Mouse (Mus musculus): ENCODE data around the gene Fam20a.
"Not testable (repeated sequence)": the region's sequence is repeated elsewhere in the genome, so short reads cannot be mapped to it uniquely, and the experiment has no call there.

The Fam20a gene

DNA sequence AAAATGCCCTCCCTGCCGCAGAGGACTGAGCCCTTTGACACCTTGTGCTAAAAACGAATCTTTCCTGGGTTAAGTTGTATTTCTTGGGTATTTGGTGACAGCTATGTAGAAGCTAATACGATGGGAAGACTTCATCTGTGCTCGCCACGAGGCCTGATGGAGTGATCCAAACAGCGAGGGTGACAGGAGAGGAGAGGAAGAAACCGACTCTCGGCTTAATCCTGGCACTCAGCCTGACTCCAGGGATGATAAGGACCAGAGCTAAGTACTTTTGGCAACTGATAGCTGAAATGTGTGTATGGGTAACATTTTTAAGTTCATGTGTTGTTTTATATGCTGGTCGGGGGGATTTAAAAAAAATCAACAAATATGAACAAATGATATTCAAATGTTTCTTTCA is 41.1 kb downstream of the Fam20a start:
- no peak for DNase-seq (ENCODE audit: low spot score)

DNA sequence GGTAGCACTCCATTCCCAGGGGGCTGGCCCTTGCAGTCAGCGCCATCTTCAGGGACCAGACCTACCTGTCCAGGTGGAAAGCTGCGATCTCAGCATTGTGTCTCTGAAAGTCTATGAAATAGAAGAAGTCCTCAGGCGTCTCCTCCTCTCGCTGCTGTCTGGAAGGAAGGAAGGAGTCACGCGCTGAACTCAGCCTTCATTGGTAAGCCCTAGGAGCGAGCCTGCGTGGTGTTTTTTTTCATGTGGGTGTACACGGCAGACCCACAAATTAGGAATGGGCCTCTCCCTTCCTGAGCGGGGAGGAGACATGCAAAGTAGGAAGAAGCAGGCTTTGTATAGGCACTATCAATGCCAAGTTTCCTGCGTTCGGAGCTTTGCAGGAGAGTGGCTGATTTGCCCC is 43.8 kb downstream of the Fam20a start:
- DNase-seq (ENCODE audit: low spot score): no peak

DNA sequence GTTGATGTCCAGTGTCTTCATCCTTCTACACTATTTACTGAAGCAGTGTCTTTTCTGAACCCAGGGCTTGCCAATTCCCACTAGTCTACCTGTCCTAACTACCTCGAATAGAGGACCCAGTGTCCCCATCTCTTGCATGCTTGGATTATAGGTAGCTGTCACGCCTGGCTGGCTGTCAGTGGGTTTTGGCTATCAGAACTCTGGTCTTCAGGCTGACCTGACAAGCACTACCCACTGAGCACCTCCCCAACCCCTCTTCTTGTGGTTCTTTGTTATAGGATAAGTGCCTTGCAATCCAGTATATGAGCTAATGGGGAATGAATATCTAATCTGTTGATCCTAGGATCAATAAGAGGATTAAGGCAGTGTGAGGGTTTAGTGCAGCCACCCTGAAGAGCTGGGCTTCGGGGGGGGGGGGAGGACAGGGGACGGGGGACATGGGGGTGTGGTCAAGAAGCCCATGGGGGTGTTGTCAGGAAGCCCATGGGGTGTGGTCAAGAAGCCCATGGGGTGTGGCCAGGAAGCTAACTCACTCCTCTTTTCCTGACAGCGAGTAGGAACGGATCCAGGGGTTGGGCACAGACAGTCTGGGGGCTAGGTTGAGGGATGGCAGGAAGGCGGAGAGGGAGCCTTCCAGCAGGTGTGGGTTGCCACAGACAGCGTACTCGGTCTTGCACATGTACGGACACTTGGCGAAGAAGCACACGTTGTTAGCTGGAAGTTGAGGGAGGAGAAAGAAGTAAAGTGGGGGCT is 45.3 kb downstream of the Fam20a start:
- no peak for DNase-seq (ENCODE audit: low spot score)

DNA sequence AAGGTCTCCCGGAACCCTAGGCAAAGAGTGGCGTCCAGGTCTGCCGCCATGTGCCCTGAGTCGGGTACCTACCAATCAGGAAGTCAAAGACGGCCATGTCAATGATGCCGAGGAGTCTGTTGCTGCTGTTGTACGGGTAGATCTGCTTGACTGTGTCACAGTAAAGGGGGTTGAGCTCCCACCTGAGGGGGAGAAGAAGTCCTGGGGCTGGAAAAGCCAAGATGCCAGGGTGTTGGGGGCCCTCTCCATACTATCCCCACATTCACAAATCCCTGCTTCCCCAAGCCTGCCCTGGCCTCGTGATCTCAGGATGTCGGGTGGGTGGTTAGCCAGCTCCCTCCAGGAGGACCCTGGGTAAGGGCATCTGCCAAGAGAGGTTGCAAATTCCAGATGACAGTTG is 46.3 kb downstream of the Fam20a start:
- no peak for DNase-seq (ENCODE audit: low spot score)

DNA sequence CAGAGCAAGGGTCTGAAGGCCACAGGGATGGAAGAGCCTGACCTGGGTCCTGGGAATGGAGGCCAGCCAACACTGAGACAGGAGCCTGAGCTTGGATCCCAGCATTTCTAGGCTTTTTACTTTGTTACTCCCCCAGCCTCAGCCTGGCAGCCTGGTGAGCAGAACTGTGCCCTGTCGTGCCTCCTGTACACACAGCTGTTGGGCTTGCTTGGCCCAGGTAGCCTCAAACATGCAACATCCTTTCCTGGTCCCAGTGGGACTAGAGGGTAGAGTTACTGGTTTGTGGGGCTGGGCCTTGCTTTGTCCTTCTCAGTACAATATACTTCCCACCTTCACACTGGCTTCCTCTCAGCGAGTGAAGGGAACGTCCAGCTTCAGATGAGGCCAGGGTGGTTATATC is 46.9 kb downstream of the Fam20a start:
- no peak for DNase-seq (ENCODE audit: low spot score)

DNA sequence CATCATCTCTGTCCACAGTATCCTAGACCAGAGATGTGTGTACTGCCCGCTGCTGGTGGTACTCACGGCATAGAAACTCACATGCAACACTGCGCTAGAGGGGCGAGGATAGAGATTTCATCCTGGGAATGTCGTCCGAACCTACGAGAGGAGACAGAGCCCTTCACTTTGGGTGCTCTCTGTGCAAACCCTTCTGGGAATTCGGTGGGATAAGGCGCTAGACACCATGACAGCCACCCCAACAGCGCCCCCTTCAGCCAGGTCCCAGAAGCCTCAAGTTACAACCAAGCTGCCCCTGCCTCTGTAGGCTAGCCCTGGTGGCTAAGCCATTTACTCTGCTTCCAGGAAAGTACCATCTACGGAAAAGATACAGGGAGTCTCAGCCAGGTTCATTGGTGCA is 47.5 kb downstream of the Fam20a start:
- DNase-seq (ENCODE audit: low spot score): no peak

DNA sequence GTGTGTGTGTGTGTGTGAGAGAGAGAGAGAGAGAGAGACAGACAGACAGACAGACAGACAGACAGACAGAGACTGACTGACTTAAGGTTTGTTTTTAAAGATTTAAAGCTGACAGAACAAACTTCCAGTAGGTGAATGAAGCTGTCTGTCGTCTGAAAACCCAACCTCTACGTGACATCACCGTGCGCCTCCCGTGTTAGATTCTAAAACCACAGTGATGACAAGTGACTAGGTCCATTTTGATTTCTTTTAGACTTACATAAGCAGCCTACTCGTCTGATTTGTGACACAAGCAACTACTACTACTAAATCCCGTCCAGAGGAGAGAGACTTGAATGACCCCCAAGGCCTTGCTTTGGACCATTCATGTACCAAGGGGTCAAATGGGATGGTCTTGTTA is 48.3 kb downstream of the Fam20a start:
- DNase-seq (ENCODE audit: low spot score): no peak

DNA sequence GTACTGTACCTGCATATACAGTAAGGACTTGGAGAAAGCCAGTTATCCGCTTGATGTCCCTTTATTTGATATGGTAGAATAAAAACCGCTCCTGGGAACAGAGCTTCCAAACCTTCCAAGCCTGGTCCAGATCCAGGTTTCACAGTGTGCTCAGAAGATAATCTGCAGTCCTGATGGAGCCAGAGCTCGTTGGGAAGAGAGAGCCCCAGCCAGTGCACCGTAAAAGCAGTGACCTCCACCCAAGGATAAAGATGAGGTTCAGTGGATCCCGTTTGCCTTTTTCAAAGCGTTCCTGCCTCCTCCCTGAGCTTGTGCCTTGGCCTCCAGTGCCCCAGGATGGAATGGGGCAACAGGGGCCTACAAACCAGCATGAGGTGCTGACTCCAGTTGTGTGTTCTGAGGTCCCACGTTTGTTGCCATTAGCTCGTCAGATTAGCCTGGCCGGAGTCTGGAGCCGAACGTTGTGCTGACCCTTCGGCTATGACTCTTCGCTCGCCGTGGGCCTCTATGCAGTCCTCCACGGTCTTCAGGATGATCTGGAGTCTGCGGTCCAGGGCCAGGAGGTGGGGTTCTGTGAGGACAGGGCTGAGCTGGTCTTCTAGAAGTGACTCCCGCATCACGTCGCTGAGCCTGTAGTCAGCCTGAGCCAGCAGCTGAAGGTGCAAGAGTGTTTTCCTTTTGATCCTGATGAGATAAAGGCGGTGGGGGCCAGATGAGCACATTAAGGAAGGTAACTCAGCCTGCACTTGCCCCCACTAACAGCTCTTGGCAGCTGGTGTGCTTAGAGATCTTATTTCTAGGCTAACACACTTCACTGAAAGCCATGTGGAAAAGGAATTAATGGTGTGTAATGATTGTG is 49.0 kb downstream of the Fam20a start:
- no peak for DNase-seq (ENCODE audit: low spot score)

DNA sequence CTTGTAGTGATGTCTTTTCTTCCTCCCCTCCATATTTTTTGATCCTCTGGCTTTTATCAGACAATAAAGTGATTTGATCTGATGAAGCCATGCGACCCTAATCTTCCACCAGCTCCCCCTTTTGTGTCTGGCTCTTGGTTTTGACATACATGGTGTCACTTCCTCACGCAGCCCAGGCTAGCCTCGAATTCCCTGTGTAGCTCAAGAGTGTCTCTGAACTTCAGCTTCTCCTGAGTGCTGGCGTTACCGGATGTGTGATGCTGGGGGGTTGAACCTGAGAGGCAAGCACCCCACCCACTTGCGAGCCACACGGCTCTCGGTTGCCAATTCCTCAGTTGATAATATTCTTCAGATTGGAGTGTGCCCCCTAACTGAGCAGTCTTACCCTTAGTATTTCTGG is 49.7 kb downstream of the Fam20a start:
- no peak for DNase-seq (ENCODE audit: low spot score)

DNA sequence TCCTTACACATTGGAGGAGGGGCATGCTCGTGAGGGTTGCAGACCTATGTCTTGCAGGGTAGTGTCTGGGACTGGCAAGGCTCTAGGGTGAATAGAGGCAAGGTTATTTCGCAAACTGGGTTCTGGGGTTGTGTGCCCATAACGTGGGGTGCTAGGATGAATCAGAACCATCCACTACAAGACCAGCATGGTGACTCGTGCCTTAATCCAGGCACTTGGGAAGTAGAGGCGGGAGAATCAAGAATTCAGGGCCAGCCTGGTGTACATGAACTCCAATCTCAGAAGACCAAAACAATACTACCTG is 50.1 kb downstream of the Fam20a start:
- no peak for DNase-seq (ENCODE audit: low spot score)

DNA sequence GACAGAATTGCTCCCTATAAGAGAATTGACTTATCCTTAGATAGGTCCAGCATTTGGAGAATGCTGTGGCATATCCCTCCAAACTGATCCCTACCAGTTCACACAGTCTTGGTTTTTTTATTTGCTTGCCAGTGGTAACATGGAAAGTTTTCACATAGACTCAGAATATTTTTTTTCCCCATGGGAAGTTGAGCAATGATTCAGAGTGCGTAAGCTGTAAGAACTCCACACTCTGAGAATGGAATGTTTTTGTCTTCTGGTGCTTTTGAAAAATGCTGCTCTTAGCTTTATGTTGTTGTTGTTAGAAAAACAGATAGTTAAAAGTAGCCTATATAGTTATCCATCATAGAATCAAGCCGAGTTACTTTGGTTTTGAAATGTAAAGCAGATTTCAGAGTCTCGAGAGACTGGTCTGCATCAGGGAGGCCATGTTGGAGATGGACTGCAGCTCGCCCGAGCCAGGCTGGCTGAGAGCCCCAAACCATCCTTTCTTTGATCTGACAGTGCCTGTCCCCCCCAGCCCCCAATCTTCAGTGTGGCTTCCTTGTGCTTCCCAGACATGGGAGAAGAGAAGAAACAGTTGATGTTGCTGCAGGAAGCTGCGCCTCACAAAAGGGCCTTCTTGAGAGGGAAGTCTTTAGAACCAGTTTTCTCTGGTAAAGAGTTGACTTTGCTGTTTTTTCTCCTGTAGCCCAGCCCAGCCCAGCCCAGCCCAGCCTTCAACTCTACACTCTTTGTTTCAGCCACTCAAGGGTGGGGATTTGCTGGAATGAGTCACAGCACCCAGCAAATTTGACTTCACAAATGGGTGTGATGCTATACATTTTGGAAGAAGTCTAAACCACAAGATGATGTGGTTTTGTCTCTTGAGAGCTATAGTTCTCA is 50.7 kb downstream of the Fam20a start:
- no peak for DNase-seq (ENCODE audit: low spot score)

DNA sequence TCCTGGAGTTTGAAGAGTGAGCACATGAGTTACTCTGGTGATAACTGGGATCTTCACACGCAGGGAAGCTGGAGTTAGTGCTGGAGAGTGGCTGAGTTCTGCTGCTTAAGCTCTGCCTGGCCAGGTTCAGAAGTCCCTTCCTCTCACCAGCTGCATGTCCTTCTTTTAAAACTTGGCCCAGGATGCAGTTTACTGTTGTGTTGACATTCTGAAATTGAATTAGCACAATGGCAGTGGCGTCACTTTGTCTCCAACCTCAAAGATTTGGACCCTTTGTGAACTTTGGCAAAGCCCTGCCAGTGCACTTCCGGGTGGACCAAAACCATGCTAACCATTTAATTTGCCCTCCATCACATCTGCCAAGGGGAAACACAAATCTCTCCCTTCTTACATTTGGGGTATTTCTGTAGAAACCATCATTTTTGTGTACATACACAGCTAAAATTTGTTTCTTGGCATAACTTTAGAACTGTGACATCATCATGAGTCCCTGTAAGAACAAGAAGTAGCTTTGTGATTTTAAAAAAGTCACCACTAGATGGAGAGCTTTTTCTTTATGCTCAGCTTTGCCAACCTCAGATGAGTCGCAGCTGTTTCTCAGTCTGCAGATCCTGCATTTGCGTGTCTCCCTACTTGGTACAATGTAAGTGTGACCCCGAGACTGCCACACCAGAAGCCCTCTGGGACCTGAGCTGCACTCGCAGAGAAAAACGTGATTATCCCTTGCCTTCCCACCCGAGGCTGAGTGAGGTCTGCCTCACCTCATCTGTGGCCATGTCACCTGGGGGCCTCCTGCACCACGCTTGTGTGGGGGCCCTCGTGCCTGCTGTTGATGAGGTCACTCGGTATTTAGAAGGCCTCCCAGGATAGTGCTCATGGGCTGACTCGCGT is 51.8 kb downstream of the Fam20a start:
- no peak for DNase-seq (ENCODE audit: low spot score)

DNA sequence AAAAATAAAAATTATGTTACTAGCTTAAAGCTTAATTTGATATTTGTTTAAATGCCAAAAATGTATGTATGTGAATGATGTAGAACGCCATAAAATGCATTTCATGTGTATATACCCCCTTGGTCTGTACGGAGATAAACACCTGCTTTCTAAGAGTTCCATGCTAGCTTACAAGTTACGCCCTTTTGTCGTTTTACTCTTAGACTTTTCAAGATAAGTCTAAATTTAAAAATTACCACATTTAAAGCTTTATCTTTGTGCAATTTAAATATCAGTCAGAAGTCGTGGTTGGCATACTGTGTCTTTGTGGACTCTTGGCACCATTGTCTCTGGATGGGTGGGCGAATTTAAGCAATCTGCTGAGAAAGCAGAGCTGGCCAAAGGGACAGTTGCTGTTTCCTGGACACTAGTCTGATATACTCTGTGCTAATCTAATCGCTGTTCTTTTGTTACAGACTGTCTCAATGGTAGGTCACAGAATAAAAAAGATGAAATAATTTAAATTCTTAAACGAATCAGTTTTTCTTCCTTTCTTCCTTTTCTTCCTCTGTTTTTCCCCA is 52.9 kb downstream of the Fam20a start:
- no peak for DNase-seq (ENCODE audit: low spot score)

DNA sequence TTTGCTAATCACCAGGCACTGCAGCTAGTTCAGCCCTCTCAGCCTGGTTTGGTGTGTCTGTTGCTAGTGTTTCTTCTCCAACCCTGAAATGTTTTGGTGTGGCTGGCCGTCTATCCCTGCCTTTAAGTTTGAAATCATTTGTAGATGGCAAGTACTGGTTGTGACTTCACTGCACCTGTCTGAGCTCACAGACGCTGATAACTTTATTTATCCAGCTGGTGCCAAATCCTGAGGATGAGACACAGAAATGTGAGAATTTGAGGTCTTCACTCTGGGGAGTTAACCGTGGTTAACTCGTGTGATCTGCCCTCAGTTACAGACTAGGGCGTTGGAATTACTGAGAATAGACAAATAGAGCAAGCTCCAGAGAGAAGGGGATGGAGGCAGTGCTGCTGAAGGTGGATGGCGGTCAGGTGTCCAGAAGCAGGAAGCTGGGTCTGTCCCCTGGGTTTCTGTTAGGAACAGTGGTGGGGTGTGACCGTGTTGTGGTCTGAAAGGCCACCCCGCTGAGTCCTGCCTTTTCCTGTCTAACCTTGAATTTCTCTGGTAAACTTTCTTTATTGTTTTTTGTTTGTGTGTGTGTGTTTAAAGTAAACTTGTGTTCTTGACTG is 53.9 kb downstream of the Fam20a start:
- no peak for DNase-seq (ENCODE audit: low spot score)

DNA sequence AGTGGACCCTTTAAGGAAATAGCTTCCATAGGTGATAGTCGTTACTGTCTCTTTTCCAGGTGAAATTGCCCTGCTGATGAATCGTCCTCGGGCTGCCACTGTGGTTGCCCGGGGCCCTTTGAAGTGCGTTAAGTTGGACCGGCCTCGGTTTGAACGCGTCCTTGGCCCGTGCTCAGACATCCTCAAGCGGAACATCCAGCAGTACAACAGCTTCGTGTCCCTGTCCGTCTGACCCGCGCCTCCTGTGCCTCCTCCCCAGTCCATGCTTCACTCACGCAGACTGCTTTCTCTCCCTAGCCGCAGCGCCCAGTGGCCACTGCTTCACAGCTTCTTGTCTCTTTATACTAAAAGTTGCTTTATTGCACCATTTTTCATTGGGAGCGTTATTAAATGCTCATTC is 54.7 kb downstream of the Fam20a start:
- DNase-seq (ENCODE audit: low spot score): no peak

DNA sequence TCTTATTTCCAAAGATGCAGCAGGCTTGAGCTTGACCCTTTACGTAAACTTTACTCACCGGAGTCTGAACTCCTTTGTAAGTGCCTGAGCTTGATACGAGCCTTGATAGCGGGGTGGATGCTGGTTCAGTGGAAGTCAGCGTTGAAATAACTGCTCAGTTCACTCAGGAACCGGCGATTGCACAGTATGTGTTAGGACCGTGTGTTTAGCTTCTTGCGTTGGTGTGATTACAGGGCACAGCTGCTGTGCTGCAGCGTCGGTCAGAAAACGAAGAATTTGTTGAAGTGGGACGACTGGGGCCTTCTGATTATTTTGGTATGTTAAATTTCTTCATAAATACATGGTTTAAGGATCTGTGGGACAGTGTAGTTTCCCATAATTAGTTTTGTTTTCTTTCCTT is 55.7 kb downstream of the Fam20a start:
- DNase-seq (ENCODE audit: low spot score): no peak

DNA sequence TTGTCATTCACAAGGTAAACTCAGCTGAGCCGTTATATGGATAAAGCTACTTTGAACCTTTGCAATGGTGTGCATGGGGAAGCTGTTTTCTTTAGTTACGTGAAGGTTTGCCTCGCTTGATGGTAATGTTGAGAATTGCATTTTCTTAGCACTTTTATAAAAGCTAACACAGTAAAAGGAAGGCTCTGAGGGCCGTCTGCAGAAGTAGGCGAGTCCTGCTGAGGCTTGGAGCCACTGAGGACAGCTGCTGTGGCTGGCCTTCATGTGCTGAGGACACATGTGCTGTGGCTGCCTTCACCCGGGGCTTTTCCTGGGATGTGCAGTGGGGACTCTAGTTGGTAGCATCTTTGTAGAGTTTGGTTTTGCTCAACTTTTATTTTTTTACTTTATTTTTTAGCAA is 56.7 kb downstream of the Fam20a start:
- DNase-seq (ENCODE audit: low spot score): no peak

DNA sequence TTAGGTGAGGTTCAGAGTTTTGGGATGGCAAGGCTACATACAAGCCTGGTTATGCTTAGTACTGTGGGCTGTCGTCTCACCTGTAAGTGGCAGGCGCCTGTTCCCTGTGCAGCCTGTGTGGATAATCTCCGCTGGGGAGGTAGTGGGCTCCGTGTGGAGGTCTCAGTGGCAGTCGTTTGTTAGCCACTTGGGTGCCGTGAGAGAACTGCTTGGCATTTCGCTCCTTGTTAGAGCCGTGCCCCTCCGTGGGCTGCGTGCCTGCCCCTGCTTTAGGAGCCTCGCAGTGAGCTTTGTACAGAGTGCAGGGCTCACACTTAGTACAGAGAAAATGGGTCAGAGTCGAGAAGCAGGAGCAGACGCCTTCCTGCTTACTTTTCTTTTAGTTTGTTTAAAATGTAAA is 57.8 kb downstream of the Fam20a start:
- DNase-seq (ENCODE audit: low spot score): no peak

DNA sequence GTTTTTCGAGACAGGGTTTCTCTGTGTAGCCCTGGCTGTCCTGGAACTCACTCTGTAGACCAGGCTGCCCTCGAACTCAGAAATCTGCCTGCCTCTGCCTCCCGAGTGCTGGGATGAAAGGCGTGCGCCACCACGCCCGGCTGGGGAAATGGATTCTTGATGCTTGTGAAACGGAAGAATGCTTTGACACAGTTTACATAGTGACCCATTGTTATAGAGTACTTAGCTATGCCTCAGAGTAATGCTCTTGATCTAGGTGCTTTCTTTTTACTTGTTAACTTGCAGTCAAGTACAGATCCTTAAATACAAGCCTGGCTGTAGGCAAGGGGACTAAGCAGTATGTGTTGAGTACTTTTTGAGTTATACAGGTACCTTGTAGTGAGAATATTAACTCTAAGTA is 61.6 kb downstream of the Fam20a start:
- DNase-seq (ENCODE audit: low spot score): not testable (repeated sequence)

DNA sequence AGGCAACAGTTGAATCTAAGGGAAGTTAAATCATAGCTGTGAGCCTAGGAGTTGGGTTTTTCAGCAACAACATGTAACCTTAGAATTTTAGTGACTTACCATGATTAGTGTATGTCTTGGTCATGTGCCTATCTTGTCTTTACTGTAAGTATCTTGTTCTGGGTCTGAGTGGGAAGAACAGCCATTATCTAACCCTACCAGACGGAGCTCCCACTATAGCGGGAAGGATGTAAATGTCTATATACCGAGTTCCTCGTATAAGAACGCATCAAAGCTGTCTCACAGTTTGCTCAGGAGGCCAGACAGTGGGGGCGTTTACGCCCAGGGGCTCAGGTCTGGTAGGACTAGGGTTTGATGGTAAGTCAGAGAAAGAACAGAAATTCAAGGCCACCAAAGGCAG is 65.8 kb downstream of the Fam20a start:
- DNase-seq (ENCODE audit: low spot score): no peak

DNA sequence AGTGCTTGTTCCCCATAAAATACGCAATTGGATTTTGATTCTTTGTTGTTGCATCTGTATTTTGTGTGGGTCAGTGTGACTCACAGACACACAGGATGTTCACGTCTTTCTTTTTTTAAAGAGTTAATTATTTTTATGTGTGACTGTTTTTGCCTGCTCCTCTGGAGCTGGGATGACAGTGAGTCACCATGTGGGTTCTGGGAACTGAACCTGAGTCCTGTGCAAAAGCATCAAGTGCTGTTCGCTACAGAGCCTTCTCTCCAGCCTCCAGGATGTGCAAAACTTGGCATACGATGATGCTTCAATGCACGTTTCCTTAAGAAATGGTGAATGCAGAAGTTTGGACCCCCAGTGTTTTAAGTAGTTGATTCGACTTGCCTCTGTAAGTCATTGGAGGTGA is 67.5 kb downstream of the Fam20a start:
- no peak for DNase-seq (ENCODE audit: low spot score)

Data from urinary bladder, postnatal 10 days (tissue).